Mouse (Mus musculus) adrenal gland, adult 18-20 months (tissue): ENCODE data around the gene Shc3. TPM values are rescaled to one million over a fixed set of nuclear protein-coding genes. Genes with fewer than 3 reads are reported as not detected.

ENCODE experiments used
- DNase-seq, 2 experiments: peaks; one replicate each; pipeline ENCODE4 v3.0.0; 2021 to 2022; ENCODE audit warnings: low spot score in 2 of 2
- total RNA-seq, 2 experiments: library from RNA; stranded (reverse); gene quantifications; 1 replicate in 1 of 2; 2 replicates in 1 of 2; pipeline ENCODE4 v1.2.3; 2021

The Shc3 gene
- total RNA-seq, 2 experiments from 2014 or later = 0.83 to 1.3 TPM

DNA sequence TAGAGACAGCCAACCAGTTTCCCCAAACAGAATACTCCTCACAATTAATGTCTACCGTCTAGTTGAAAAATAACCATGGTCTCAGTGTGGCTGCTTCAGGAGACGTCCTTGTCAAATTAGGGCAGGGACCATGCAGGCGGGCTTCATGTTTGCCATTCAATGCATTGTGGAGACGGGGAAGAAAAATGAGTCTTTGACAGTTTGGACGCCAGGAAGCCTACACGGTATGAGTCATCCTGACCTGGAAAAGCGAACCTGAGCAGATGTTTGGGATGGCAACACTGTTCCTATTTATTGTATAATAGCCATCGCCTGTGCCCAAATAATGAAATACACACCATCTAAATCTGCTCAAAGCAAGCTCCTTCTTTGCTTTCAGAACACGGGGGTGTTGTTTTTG is 83.9 kb downstream of the Shc3 start:
- DNase-seq = no peak

DNA sequence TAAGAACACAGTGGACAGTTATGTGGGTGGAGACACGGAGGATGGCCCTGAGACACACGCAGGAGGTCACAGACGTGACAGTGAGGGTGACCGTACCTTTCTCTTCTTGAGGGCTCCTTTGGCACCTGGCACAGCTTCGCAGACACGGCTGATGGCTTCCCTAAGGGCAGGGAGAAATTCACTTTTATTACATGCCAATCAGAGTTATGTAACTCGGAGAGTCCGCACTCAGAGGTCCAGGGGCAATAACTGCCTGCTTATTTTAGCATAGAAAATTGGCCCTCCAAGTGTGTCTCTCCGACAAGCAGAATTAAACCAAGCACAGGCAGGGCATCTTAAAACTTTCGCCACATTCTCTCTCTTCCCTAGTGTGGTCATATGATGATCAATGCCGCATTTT is 86.4 kb downstream of the Shc3 start:
- no peak for DNase-seq

DNA sequence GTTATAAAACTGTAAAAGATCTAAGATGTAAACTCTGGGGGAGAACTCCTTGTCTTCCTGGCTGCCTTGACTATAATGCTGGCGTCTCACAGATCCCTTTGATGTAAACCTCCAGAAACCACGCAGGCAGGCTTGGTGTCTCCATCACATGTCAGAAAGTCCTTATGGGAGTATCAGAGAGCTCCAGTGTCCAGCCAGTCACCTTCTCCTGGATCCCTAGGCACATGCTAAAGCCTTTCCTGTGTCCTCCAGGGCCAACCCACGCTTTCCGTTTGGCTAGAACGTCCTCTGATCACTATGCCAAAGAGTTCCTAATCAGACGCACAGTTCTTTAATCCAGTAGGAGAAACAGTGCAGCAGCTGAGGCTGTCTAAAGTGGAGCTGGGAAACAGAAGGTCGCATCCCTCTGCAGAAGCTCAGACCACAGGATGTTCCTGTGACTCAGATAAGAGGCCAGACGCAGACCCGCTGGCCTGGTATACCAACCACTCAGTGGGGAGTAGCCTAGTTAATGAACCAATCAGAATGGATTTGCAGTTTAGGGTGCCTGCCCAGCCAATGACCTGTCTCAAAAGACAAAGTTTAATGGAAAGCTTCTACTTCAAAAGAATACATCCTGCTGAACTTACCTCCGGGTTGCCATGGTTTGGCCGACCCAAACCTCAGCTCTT is 88.7 kb downstream of the Shc3 start:
- no peak for DNase-seq

DNA sequence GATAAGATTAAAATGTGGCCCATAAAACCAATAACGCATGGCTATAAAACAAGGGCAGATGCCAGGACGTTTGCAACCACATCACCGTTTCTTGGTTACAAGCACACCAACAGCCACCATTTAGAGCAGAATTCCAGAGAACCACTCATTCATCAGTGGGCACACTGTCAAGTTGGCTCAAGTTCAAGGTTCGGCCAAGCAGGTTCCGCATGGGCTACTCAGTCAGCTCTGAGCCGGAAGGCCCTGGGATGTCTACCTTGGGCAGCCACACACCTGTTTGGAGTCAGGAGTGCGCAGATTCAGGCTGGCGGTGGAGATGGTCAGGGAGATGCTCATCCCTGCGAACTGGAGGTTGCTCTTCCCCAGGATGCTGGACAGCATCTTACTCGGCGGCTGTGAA is 89.4 kb downstream of the Shc3 start:
- peak in 1 of 2 experiments; percentile 40 for DNase-seq

DNA sequence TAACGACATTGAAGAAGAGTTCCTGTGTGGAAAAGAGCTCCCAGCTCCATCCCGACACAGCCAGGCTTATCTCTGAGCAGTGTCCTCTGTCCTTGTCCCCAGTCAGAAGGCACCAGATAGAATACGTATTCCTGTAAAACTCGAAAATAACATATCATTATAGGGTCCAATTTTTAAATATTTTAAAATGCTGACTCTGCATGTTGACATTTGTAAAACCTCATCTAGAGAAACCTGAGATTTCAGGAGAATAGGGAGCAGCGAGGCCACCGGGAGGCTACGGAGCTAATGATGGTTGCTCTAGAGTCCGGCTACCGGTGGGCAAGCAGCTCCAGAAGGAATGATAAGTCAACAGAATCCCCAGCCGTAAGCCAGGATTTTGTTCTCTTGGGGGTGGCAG is 92.2 kb downstream of the Shc3 start:
- no peak for DNase-seq

DNA sequence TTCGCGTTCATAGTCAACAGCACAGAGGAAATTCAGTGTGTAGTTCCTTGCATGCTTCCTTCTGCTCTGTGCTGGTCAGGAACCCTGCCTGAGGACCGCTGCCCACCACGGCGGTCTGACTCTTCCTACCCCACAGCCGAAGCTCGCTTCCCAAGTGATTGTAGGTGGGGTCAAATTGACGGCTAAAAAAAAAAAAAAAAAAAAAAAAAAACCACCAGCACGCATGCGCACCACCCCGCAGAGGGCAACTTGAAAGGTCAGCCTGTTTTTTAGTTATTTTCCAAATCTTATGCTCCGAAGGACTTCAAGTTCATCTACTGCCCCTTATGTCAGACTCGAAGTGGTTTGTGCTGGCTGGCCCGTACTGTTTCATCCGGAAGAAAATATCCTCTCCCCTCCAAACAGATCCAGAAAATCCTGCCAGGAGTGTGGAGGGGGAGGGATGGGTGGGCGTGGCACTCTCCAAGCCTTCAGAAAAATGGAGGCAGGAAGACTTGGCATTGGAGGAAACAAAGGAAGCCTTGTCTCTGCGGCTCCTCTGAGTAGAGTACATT is 100.4 kb downstream of the Shc3 start:
- no peak for DNase-seq

DNA sequence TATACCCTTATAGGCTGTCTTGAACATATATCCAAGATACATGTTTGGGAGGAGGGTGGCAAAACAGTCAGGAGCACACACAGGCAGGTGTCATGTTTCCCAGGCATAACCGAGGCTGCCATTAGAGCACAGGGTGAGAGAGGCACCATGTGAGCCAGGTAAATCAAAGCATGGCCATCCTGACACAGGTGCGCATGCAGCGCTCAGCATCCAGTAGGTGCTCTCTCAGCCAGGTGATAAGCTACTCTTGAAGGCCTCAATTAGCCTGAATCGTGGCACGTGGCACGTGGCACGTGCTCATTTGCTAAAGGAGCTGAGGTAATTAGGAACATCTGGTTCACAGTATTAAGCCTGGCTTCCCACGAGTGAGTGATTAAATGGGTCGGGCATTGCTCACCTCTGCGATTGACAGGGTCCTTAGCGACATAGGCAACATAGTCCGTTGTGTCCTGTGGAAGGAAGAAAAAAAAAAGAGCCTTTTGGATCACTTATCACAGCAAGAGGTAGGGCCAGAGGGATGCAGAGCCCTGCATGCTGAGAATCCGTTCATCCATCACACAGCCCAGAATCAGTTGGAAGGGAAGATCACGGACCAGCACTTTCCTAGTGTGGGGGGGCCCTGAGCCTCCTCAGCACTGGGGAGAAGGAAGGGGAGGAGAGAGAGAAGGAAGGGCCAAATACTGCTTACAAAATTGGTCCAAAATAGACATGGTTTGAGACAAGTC is 102.9 kb downstream of the Shc3 start:
- DNase-seq = no peak

DNA sequence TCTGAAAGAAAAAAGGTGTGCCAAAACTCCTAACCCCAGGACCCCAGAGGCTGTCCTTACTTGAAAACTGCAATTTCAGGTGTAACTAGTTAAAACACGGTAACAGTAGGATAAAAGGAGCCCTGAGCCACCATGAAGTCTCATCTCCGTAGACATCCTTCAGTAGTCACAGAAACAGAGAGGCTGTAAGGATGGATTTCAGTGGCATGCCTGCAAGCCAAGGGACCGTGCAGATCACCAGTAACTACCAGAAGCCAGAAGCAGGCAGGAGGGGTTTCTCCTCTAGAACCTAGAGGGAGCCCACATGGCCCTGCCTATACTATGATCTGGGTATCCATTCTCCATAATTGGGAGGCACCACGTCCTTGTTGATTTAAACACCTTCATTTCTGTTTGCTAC is 104.9 kb downstream of the Shc3 start:
- no peak for DNase-seq

DNA sequence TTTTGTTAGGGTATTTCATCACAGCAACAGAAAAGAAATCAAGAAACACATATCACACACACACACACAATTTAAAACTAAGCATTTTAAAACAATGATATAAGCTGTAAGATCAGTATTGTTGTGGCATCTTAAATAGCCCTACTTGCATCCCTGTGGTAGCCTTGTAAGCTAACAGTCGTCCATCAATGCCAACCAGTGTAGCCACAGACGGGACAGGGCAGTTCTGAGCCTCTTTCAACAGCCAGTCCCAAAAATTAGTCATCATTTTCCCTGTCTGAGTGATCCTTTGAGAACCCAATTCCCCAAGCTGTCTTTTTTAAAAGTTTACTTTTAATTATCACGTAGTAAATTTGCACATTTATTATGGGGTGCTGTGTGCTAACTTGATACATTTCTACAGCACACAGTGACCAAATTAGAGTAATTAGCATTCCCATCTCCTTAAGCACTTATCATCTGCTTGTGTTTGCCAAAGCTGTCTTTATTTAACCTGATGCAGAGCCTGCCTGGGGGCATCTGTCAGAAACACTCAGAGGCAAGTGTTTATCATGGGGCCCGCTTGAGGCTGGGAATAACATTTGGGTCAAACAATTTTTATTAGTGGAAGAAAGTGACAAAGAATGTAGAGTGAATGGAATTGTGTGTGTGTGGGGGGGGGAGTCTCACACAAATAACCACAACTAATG is 112.9 kb downstream of the Shc3 start:
- no peak for DNase-seq

DNA sequence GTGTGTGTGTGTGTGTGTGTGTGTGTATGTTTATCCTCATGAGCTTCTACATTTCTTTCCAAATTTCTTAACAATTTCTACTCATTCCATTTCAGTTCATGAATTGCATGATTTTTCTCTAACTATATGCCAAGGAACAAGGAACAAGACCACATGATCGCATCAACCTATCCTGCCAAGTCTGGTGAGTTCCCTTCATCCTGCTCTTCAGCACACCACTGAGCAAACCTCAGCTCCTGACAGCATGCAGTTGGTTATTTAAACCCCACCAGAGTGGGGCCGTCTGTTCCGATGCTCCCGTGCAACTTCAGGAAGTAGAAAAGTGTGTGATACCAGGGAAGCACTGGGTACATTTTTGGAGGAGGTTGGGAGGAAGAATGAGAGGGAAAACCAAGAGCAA is 122.7 kb downstream of the Shc3 start:
- DNase-seq = no peak

DNA sequence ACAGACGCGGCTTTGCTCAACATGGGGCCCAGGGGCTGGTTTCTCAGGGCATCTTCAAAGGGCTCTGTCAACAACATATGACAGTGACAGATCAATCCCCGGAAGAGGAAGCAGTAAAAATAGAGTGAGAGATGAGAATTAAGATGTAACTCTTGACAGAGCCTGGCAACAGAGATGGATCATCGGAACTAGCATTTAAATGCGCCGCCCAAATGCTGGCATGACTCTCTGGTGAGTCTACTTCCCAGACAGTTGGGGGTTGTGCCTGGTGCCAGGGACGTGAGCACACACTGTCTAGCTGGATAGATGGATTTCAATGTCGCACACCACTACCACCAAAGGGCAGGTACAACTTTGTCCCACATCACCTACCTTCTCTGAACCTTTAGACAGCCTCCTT is 126.3 kb downstream of the Shc3 start:
- DNase-seq = no peak

DNA sequence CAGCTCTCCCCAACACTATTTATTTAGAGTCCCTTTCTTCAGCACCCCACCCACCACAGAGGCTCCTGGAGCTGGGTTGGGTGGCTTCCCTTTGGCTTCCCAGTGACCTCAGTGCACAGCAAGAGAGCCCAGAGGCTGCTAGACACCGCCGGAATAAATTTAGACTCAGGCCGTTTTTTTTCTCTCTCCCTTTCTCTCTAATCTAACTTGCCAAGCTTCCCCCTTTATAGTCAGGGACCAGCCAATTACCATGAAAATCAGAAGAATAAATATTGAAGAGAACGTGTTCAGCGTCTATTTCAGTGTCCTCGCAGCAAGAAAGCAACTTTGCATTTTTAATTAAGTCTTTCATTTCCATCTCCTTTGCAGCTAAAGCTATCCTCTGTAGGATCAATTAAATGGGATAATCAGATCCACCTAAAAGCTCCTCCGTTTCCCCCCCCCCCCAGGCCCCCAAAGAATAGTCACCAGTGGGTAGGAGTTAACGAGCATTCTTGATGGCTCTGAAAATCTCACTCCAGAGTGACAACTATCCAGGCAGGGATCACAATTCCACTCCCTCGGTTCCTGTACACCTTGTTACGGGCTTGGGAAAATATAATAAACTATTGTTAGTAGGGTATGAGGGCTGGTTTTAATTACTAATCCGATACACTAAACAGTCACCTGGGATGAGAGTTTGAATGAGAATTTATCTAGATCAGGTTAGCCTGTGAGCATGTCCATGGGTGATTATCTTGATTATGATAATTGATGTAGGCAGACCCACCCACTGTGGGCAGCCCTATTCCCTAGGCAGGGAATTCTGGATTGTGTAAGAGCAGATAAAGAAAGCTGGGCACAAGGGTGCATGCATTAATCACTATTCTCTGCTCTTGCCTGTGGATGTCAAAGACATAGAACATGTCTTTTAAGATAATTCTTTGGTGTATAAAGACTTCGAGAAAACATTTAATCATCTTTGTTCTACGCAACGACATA is 131.8 kb downstream of the Shc3 start:
- DNase-seq = no peak

DNA sequence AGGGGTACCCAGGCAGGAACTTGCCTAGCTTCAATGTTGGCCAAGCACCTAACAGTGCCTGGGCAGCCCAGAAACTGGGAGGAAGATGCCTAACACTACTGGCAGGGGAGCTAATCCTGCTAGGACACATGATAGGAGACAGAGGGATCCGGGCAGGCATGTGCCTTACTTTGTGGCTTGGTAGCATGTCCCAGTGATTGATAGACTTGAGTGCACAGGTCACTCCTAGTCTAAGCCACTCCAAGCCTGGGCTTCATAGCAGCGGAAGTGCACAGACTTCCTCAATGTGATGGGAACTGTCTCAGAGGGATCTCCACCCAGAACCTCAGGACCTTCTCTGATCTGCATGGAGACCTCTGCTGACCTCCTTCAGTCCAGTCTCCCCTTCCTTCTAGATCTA is 134.1 kb downstream of the Shc3 start:
- DNase-seq = no peak

DNA sequence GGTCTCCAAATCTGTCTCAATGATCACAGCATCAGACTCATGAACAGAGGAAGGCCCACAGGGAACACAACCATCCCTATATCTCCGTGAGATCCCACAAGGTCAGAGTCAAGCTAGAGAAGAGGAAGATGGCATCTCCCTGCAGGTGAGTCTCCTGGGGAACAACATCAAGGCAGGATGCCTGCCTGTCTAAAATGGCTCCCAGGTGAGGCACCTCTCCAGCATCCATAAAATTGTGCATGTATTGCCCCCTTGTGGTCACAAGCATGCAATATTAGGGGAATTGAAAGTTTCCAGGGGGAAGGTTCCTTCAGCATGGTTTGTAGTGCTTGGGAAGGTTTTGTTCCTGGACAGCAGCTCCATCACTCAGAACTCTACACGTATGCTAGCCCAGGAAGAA is 134.8 kb downstream of the Shc3 start:
- DNase-seq = no peak

DNA sequence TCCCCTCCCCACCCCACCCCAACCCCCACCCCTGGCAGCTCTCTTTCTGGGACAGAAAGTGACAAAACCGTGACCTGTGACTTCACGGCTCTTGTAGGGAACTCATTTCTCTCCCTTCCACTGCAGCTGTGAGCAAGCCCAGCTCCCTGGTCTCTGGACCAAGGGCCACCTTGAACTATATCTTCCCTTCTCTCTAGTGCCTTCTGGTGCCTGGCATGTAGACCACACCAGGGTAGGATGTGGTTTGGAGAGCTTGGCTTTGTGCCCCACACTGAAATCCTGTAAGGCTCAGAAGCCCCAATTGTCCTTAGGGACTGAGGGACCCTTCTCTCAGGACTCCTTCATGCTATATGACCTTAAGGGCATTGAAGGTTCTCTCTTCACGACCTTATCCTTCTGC is 135.8 kb downstream of the Shc3 start:
- no peak for DNase-seq

DNA sequence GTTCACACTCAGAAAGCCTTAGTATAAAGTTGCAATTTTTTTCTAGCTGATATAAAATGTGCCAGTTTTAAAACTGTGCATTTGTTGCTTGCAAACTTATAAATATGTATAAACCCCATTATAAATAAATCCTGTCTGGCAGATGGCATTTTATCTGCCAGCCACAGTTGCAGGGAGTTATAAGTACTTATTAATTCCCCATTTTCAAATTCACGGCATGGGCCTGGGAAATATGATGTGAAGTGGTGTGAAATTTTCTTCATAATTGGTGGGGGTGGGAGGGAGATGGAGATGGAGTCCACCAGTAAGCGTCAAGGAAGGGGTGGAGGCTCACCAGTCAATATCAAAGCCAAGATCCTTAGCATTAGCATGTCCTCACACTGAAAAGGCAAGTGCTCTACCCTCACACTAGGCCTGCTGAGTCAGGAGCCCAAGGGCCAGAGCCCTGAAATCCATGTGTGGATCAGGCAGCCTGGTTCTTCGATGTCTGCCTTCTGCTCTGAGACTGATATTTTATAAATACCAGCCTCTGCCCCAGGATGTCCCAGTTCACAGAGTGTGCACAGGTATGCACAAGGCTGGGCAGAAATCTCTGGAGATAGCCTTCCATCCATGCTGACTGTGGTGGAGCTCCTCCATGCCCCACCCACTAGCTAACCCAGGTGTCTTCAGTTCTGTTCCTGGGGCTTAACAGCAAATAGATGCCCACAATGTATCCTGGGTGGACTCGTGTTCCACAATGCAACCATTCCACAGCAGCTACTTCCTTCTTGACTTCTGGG is 143.4 kb downstream of the Shc3 start:
- no peak for DNase-seq

DNA sequence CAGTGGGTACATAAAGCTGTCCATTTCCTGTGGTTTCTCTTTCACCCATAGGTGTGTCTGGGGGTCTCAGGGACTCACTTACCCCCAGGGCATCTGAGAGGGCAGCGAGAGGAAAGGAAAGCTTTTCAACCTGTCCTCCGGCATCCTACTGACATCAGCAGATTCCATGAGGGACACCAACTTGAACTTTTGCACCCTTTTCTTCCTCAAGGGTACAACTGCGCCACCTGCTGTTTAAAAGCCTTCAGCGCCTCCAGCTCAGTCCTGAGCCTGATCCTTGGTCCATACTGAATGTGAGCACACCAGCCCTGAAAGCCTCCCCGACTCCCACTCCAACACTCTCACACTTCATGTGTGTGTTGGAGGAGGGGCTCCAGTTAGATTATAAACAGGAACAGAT is 144.6 kb downstream of the Shc3 start:
- DNase-seq = peak; percentile 74 to 77

DNA sequence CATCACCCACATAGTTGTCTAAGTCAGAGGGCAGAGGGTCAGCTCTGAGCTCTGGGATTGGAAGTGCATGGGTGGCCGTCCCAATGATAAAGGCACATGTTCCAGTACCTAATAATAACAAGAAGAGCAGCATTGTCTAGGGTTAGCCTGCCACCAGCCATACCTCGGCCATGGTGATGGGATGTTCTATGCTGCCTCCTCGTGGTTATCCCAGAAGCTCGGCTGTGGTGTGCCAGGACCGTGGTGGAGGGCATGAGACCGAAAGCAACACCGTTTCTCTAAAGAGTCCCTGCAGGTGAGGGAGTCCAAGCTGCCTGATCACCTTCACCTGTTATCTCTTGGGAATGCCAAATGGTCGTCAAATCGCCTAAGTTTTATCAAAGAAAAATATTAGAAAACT is 145.6 kb downstream of the Shc3 start:
- DNase-seq = no peak

DNA sequence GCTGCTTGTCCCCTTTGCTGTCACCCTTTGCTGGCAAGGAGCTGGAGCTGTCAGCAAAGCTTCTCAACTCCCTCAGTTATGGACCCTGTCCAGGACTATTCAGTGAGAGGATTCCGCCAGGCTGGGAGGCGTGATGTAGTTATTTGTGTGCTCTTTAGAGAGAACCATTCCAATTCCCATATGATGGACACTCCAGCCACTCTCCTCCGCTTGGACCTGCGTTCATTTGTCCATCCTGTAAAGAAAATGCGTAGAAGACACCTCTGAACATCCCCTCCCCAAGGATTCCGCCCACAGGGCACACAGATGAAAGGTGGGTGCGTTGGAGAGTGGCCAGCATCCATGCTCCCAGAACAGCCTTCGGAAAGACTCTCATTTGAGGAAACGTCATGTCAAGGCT is 148.4 kb downstream of the Shc3 start:
- DNase-seq = no peak

DNA sequence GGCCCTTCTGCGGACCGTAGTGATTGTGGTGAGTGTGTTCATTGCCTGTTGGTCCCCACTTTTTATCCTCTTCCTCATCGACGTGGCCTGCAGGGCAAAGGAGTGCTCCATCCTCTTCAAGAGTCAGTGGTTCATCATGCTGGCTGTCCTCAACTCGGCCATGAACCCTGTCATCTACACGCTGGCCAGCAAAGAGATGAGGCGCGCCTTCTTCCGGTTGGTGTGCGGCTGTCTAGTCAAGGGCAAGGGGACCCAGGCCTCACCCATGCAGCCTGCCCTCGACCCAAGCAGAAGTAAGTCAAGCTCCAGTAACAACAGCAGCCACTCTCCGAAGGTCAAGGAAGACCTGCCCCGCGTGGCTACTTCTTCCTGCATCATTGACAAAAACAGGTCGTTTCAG is 149.7 kb downstream of the Shc3 start:
- no peak for DNase-seq
